Mouse (Mus musculus) liver, postnatal 0 days (tissue): ENCODE data around the gene Celsr1.

Experiments used
- CTCF ChIP-seq: sonication (generic); IDR thresholded peaks from 2 replicates; pipeline ENCODE4 v1.5.1; 2016; ENCODE audit warnings: antibody characterized with exemption, low read depth
- EP300 ChIP-seq: IDR thresholded peaks from 2 replicates; pipeline ENCODE4 v1.6.1; 2016; ENCODE audit warnings: antibody characterized with exemption, low read depth, mild to moderate bottlenecking

DNA sequence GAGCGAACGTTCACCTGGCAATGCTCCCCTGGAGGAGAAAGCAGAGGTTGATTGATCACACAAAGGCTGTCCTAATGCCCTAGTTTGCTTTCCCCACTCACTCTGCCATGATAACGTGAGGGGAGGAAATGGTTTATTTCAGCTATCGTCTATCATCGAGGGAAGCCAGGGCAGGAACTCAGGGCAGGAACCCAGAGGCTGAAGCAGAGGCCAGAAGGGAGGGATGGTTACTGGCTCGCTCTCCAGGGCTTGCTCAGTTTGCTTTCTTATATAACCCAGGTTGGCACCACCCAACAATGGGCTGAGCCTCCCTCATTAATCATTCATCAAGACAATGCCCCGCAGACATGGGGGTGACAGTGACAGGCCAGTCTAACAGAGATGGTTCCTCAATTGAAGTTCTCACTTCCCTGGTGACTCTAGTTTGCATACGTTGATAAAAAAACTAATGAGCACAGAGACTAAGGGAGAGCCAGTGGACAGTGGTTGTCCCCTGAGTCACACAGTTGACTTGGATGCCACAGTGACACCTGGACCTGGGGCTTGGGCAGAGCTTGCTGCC, 70.2 kb downstream of the Celsr1 start:
- TF ChIP-seq EP300 = no peak
- no peak for TF ChIP-seq CTCF
